Mouse (Mus musculus) frontal cortex, postnatal 10 days (tissue): ENCODE measurements around the gene Rims1.

ENCODE experiments used
- DNase-seq, 2 experiments: peaks; one replicate each; pipeline ENCODE4 v3.0.0; 2022; ENCODE audit warnings: low spot score in 2 of 2, mixed read lengths in 1 of 2

Rims1 gene

DNA sequence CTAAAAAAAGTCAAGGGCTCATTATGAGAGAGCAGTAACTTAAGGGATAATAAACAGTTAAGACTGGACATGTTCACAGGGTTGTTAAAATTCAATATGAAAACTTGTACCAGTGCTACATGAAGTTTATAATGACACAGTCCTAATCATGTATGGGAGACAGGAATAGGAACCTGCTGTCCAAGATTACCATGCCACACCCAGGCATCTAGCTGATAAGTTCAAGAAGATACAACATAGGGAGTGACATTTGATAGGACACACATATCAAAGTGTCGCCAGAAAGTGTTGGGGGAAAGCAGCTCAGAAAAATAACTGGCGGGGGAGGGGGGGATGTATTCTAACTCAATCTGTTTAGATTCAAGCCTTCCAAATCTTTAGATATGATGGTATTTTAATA is 449.6 kb downstream of the Rims1 start:
- no peak for DNase-seq

GRCm38 (mm10) chr1:22353687-22354086 is 452.1 kb downstream of the Rims1 start:
- DNase-seq, result no peak

DNA sequence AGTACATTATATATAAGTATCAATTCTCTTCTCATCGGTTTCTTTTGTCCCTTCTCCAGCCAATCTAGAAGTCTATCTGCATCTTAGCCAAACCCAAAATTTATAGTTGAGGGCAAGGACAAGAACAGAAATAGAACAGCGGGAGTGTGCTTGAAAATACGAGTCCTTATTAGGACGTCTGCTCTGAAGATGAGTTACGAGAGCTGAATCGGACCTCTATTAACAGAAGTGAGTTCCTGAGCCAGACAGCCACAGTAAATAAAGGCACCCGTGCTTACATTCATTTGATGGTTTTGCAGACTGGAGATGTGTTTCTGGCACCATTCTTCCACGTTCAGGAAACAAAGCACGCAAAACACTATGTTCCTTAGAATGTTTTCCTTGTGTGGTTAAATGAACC is 466.9 kb downstream of the Rims1 start:
- DNase-seq, result no peak

DNA sequence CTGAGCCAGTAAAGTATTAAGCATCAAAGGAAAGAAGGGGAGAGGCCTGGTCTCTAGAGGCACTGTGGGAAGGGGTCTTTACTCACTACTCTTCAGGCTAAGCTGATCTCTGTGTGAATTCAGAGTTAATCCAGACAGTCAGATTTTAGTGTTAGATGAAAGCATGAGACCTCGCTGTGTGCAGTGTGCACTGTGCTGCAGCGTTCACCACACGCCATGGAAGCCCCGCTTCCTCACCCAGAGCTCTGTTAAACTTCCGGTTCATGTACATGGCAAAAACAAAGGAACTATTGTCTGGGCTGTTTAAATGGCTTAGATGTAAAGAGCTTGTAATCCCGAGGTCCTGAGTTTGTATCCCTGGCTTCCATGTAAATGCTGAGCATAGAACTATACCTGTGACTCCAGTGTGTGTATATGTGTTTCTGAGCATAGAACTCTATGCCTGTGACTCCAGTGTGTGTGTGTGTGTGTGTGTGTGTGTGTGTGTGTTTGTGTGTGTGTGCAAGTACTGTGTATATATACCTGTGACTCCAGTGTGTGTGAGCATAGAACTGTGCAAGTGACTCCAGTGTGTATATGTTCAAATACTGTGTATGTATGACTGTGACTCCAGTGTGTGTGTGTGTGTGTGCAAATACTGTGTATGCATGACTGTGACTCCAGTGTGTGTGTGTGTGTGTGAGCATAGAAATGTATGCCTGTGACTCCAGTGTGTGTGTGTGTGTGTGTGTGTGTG is 484.7 kb downstream of the Rims1 start:
- DNase-seq, result no peak

- DNase-seq, result no peak
Observed at GRCm38 (mm10) chr1:22315537-22315936, 490.3 kb downstream of the Rims1 start.

DNA sequence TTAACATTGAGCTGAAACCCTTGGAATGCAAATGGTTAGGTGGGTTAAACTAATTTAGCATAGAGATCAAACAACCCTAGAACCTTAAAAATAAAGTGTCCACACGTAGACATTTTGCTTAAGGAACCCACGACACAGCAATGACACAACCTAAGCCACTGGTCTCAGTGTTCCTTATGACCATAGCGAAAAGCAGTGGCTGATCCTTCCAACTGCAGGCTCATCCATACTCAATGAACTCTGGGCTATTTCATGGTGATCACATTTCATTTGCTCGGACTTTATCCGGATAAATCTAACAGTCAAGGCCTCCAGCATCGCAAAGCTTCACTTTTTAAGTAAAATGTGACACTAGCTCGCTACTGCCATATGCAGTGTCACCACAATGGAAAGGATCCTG is 494.3 kb downstream of the Rims1 start:
- DNase-seq, result no peak

DNA sequence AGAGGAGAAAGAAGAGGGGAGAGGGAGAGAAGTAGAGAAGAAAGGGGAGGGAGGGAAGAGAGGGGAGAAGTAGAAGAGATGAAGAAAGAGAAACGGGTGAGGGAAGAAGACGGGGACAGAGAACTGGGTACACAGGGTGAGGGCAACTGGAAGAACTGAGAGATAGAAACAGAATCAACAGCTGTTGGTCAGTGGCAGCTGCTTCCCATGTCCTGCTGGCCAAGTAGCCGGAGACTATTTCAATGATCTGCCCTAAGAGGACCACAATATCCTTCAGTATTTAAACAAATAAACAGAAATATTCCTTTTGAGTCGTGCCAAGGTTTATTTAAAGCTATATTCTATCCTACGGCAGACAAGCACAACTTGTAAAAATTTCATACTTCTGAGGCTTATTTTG is 499.3 kb downstream of the Rims1 start:
- no peak for DNase-seq

DNA sequence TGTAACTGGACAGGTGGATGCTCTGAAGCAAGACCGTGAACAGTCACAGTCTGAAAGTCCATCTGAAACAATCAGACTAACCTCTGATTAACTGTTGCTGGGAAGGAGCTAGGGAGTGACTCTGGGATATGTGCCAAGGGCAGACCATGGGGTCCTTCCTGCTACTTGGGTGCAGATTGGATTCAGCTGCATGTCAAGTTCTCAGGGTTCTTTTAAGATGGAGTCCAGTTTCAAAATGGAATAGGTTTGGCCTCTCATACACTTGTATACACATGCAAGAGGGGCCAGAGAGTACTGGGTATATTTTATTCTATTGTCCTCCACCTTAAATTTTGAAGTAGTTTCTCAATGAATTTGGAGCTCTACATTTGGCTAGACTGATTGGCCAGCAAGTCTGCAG is 499.9 kb downstream of the Rims1 start:
- DNase-seq, result no peak

DNA sequence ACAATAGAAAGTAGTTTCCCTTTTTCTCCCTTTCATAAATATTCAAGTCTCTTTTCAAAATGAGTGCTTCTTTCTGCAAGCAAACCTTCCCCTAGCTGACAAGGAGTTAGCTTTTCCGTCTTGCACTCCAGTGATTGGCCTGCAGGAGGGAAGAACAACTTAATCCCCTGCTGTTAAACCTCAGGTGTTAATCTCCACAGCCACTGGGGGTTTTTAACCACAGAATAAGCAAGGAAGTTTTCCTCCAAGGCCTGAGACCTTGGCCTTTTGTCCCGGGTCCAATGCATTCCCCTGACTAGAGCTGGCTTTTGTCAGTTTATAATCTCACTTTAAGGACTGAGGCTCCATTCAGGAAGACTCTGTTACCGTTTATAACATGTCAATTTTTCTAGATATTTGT is 511.8 kb downstream of the Rims1 start:
- no peak for DNase-seq

- no peak for DNase-seq
Observed at GRCm38 (mm10) chr1:22293310-22293709, 512.5 kb downstream of the Rims1 start.

- DNase-seq, result no peak
Observed at GRCm38 (mm10) chr1:22286807-22287206, 519.0 kb downstream of the Rims1 start.

DNA sequence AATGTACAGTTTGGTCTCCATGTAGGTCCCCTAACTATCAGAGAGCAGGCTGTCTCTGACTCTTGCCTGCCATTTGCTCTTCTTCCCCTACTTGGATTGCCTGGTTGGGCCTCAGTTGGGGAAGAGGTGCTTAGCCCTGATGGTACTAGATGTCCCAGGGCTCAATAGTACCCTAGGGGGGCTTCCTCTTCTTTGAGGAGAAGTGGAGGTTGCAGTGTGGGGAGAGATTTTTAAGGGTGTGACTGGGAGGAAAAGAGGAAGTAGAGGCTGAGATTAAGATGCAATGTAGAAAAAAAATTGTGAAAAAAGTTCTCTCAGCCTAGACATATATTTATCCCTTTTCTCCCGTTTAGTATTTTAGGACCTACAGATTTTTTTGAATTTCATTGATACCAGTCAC is 525.8 kb downstream of the Rims1 start:
- DNase-seq, result no peak

DNA sequence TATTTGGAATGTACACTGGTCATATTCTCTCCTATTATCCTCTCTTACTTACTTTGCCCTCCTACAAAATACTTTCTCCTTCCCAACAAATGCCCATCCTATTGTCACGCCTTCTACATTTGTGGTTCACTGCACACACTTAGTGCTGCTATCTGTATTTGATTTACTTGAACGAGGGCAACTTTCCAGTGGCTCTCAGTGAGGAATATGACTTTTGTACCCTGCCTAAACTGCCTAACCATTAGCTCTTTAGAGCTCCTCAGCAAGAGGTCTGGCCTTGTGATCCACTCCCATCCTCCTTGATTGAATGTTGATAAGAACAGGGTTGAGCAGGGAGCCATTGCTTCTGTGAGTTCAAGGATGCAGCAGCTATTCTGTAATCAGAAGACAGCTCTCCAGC is 531.7 kb downstream of the Rims1 start:
- DNase-seq, result no peak

DNA sequence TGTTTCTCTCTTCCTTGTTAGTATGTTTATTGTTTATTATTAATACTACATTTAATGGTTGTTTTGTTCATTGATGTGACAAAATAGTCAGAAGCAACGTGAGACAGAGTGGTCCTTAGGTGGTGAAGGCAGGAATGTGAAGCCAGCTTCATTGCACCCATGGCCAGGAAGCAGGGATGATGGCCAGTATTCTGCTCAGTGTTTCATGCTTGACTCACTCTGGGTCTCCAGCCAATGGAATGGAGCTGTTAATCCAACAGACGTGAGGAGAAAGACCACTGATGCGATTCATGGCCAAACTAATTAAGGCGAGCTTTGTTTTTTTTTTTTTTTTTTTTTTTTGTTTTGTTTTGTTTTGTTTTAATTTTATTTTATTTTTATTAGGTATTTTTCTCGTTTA is 535.7 kb downstream of the Rims1 start:
- no peak for DNase-seq

GRCm38 (mm10) chr1:22268581-22269359 is 537.0 kb downstream of the Rims1 start:
- peak; percentile 48 to 76 for DNase-seq

DNA sequence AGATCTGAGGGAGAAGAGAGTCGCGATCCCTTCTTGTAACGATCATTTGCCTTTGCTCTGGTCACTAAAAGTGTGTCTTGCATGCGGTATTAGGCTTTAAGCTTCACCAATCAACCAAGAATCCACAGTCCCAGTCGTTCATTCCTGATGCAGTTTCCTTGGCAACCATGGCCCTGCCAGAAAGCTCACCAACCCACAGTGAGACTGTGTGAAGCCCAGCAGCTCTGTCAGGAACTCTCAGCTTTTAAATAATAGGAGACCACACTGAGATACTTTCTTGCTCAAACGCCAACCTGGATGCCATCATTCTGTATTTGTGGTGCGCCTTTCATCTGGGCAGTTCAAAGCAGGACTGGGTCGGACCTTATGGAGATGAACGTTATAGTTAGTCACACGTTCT is 539.3 kb downstream of the Rims1 start:
- no peak for DNase-seq

- no peak for DNase-seq
Observed at GRCm38 (mm10) chr1:22265528-22265927, 540.3 kb downstream of the Rims1 start.

DNA sequence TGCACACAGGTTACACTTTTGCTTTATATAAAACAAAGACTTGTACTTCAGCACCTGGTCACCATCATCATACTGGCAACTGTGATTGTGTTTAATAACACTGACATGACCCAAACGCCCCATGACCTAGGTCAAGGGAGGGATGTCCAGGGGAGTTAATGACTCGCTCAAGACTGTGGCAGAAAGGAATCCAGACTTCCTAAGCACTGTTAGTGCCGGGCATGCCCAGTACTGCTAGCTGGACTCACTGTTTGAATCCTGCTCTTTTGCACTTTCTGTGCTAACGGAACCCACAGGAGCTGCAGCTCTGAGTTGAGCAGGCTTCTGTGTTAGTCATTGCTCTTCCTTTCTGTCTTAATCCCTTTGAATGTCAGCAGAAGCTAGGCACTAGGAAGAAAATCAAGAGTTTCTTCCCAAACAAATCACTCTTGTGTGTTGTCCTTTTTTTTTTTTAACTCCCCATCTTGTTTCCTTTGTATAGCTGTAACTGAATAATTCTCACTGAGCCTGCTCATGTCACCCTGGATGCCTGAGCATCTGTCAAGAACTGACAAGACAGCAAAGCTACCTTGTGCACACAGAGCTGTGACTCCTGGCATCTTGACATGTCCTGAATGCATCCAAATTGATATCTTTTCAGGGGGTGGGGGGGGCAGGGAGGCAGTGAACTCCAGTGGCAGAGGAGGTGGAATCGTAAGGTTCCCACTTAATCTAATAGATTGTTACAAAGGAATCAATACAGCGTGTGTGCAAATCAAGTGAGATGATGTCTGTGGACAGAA is 543.4 kb downstream of the Rims1 start:
- no peak for DNase-seq

DNA sequence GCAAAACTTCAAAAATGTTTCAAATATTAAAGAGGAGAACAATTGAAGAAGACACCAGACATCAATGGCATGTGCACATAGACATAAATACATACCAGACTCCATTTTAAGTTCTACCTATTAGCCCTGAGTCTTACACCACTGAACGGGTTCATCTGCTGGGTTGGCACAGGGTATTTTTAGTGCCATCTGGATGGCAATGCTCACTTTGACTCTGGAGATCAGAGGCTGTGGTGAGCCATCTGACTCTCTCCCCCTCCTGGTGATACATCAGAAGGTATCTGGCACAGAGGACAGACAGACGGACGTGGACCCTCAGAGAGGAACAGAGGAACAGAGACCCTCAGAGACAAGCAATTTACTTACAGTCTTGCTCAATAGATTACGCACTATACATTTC is 544.1 kb downstream of the Rims1 start:
- DNase-seq, result no peak

- no peak for DNase-seq
Observed at GRCm38 (mm10) chr1:22260291-22260690, 545.5 kb downstream of the Rims1 start.

DNA sequence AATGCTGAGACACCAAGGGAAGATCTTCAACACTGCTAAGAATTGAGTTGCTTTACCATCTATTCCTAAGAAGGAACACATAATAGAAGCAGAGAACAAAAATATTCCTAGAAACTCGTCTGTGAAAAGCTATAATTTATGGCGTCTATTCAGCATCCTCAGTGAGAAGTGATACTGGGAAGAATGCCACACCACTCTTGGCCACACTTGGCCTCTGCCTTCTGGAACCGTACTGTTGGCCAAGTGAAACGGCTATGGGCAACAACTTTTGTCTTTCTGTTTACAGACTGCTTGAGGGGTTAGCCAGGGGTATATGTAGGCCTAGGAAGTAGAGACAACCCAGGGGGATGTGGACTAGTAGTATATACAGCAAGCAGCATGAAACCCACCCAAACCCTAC is 547.4 kb downstream of the Rims1 start:
- no peak for DNase-seq

DNA sequence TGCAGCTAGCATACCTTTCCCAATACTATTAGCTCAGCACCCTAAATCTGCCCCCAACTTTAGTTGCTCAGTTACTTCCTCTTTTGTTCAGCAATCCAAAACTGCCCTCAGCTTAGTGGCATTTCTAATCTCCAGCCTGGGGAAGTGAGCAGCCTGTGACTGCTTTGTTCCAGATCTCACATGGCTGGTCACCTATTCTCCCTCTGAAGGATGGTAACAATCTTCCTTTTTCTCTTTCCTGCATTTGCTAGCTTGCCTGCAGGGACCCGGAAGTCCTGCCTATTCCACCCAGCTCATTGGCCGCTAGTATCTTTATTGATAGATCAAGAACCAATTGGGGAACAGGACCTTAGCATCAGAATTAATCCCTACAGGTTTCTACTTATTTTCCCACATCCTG is 551.5 kb downstream of the Rims1 start:
- DNase-seq, result no peak

DNA sequence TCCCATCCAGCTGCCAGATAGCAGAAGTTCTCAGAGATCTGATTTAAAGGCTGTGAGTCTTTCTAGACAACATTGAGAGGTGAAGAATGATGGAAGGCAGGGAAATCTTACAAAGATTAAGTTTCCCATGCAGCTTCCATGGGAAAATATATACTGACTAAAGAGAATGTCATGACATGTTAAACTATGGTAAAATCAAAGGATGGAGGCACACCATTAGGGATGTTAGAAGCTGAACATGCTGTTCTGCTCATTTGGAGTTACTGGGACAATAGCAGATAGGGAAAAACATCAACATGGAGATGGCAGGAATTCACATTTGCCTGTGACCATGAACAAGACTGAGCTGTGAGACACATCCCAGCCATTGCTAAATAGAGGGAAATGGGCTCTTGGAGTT is 552.9 kb downstream of the Rims1 start:
- no peak for DNase-seq
